Mouse (Mus musculus) left cerebral cortex, adult 11 months (tissue): Measurements from ENCODE around the gene Mad2l1bp.
A peak's percentile ranks its signal among the peaks of the same experiment; 100 is the strongest.

Experiments
- DNase-seq: peaks from one replicate; pipeline ENCODE4 v3.0.0; 2022; ENCODE audit warnings: low spot score

The Mad2l1bp gene

DNA sequence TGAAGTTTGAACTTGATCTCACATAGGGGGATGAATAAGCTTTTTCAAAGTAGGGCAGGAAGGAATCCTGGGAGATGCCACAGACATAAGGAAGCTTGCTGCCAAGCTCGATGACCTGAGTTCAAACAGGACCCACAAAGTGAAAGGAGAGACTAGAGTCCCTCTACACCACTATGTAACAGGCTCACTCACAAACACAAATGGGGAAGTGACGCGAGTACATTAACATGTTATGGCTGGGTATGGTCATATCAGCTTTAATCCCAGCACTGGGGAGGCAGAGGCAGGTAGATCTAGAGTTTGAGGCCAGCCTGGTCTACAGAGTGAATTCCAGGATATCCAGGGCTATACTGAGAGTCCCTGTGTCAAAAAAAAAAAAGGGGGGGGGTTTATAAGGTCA, 983 bp upstream of the Mad2l1bp start:
- DNase-seq = no peak

DNA sequence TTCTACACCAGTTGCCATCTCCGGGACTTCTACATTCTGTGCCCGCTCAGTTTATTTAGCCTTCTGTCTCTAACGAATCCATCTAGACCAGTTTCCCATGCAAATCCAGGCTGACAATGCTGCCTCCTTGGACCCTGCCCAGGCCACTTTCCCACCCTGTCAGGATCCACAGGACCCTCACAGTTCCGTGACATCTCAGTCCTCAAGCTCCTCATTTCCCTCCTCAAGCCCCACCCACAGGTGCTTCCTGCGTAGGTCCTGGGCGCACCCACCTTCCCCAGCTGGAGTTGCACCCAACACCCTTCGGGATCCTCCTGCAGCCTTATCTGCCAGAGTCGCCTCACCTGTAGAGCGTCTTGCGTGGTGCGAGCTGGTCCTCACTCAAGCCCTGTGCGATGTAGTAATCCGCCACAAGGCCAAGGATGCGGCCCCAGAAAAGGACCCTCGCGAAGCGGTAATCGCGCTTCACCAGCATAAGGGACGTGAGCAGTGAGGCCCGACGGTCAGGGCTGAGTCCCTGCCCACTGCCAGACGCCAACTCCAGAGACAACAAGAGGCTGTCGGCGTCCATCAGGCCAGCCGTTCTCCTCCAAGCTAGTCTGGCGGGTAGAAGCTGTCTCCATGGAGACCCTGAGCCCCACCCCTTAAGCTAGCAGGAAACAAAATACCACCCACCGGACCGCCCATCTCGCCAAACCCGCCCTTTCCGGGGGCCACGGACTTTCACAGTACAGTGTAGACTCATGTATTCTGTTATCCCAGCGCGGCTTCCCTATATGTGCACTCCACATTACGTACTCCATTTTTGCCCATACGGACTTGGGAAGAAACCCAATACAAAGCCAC, 9.6 kb downstream of the Mad2l1bp start, which contains the start of gene Rsph9:
Rsph9 (minus strand) TSS at position 639 of the 846 bp plus-strand sequence.
- DNase-seq = peak; percentile 65

- DNase-seq = no peak
These were observed 13.5 kb downstream of the Mad2l1bp start for GRCm38 (mm10) chr17:46139872-46140271.

GRCm38 (mm10) chr17:46138563-46139236, 14.7 kb downstream of the Mad2l1bp start:
- DNase-seq = no peak

- no peak for DNase-seq
These were observed 20.5 kb downstream of the Mad2l1bp start for GRCm38 (mm10) chr17:46132862-46133261.

DNA sequence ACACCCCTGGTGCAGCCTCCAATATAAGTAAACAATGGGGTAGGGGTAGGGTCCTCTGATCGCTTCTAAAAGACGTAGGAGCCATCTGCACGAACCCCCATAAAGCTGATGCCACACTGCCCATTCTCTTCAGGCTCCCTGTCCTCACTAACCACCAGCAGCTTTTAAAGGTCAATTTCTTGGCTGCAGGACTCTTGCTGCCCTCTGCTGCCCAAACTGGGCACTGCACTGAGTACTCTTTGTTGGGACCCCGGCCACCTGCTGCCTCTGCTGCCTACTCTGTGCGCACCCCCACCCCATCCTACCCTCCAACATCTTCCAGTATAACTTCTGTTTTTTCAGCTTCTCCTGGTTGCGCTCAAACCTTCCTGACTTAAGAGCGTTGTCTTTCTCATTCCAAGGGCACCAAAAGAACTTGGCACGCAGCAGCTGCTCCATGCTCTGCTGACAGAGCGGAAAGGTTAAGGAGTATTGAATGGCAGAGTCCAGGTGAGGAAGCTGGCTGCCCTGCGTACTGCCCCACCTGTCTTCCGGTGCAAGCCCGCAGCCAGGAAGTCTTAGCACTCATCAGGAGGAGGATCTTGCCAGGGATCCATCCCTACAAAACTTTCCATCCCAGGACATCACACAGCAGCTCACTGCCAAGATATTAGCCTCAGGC, 21.2 kb downstream of the Mad2l1bp start:
- peak; percentile 50 for DNase-seq

DNA sequence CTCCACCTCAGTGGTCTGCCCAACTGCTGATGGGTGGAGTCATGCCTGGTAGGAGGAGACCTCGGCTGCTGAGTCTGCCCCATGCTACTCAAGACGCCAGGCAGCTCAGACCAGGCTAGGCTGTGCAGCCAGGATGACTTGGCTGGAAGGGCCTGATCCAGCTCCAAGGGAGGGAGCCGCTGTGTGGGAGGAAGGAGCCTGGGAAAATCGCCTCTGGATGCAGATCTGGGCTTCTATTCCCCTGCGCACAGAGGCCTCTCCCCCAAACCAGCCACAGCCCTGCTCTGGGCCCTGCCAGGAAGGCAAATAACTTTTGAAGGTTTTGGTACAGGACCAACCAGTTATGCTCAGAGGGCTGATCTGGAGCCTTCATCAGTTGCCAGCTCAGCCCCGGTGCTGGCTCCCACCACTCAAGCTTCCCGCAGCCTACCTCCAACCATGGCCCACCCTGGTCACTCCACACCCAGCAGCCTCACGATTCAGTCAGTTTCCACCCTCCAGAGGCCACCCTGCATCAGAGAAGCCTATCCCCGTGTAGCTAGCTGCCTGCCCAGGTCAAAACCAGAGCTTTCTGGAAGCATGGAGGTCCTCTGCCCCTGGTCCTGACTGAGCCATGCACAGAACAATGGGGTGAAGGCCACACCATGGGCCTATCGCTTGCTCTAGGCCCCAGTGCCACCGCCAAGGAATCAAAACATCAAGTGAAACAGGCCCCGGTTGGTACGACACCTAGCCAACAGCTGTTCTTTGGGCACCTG, 23.4 kb downstream of the Mad2l1bp start:
- no peak for DNase-seq

GRCm38 (mm10) chr17:46127814-46128493, 25.4 kb downstream of the Mad2l1bp start:
- DNase-seq = no peak

DNA sequence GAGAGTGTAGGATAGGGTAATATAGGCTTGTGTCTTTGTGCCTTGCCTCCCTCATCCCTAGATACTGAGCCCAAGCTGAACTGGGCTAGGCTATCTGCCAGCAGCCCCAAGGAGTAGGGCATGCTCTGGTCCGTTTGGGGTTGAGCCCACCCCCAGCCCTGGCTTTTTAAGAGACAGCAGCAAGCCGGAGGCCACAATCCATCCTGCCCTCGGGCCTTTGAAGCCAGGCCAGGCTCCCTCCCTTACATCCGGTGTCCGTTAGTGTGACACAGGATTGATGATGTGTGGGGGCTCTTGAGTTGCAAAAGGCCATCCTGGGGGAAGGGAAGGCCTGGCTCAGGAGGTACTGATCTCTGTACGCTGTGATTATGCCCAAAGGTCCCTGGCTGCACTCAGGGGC, 26.7 kb downstream of the Mad2l1bp start:
- no peak for DNase-seq

GRCm38 (mm10) chr17:46123953-46124700, 29.2 kb downstream of the Mad2l1bp start:
- no peak for DNase-seq

GRCm38 (mm10) chr17:46123285-46123684, 30.1 kb downstream of the Mad2l1bp start:
- no peak for DNase-seq

GRCm38 (mm10) chr17:46122791-46123190, 30.6 kb downstream of the Mad2l1bp start:
- no peak for DNase-seq

- peak; percentile 29 for DNase-seq
These were observed 33.7 kb downstream of the Mad2l1bp start for GRCm38 (mm10) chr17:46119641-46120040.

- DNase-seq = no peak
These were observed 34.9 kb downstream of the Mad2l1bp start for GRCm38 (mm10) chr17:46118423-46118850.

DNA sequence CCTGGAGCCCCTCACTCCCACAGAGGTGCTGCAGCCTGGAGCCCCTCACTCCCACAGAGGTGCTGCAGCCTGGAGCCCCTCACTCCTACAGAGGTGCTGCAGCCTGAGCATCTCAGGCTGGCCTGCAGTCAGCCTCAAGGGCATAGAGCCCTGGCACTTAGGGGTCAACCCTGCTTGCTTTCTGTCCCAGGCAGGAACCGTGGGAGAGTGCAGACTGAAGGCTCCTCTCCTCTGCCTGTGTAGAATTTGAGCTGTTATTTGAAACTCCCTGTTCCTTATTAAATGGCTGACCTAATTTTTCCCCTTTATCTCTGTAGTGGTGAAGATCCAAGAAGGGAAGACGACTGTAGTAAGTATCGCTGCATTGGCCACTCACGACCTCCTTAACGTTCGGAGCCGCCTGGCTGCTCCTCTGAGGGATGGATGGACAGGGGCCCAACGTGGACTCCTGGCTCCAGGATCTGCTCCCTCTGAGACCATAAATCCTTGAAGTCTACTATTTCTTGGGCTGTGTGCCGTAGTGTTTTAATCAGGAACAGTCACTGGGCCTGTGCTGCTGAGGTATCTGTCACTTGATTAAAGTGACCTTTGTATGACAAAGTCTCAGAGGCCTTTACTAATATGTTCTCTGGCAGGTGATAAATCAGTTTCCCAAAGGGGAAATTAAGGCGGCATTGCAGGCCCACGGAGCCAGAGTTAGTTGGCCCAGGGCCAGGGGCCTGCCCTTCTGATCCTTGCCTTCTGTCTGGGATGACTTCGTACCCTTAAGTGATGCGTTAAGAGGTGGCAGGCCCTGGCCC, 35.5 kb downstream of the Mad2l1bp start:
- DNase-seq = no peak

DNA sequence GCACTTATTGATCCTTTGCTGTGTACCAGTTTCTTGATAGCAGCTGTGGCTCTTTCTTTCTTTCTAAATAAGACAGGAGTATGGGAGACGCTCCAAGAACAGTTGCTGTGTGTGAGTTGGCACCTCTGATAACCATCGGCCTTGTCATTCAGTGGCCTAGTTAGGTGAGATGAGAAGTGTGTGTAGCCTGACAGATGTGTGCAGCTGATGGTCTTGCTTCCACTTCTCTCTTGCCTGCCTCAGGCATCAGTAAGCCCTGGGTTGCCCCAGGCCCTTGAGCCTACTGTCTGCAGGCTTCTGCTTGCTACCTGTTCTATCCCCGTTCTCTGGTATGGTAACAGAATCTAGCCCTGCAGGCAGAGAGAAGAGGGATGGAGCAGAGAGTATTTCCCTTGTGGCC, 36.5 kb downstream of the Mad2l1bp start:
- DNase-seq = no peak

DNA sequence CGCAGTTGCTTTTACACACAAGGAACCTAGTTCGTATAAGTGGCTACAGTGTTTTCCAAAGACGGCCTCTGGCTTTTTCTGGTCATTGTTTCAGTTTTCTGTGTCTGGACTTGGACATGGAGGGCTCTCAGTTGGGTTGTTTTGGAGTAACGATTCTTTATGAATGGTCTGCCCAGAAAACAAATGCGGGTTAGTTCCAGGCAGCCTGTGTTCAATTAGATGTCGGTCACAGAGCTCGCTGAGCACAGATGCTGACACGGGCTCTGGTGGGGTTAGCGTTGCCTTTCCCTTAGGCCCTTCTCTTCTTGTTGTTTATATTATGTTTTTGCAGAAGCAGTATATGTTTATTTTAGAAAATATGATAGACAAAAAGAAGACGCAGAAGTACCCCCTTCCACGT, 37.2 kb downstream of the Mad2l1bp start:
- DNase-seq = no peak

DNA sequence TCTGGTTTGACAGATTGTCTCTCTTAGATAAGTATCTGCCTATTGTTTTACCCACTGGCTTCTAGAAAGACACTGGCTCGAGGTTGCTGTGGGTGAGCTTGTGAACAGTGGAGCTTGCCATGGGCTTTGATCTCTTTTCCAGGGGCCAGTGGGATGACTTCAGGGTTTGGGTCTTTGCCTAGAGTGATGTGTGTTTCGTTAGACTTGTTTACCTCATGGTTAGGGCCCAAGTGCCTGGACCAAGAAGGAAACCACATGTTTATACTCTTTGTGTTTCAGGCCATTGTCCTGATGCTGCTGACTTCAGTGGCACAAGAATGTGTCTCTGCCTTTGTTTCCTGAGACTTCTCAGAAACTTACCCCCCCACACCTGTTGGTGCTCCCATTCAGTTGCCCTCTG, 37.9 kb downstream of the Mad2l1bp start:
- no peak for DNase-seq

DNA sequence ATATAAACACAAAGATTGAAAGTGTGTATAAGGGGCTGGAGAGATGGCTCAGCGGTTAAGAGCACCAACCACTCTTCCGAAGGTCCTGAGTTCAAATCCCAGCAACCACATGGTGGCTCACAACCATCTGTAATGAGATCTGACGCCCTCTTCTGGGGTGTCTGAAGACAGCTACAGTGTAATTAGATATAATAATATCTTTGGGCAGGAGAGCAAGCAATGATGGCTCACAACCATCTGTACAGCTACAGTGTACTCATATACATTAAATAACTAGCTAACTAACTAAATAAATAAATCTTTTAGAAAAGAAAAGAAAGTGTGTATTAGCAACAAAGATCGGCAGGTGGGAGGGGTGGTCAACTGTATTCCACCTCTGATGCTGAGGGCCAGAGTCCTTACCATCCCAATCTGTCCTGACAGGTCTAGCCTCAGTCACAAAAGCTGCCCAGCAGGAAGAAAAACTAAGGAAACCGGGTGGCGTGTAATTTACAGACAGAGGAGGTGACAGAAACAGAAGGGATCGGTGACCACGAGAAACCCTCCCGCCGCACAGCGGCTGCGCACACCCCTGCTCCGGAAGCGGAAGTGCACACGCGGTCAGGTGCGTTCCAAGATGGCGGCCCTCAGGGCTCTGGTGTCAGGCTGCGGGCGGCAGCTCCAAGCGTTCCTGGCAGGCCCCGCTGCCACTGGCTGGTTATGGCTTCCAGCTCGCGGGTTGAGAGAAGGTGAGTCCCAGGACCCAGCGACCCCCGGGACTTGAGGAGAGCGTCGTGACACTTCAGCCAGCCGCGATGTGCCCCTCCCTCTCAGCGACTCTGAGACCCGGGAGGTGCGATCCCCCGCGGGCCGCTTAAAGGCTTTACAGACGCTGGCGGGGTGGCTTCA, 42.7 kb downstream of the Mad2l1bp start, which contains the start of gene Mrps18a:
Mrps18a (plus strand) TSS at position 585 of the 888 bp plus-strand sequence.
- peak; percentile 75 for DNase-seq
